Mouse (Mus musculus): ENCODE results near the gene Gapvd1. TPM values are rescaled to one million over a fixed set of nuclear protein-coding genes. Genes with fewer than 3 reads are reported as not detected.
A peak's percentile ranks its signal among the peaks of the same experiment; 100 is the strongest.

Gapvd1 gene
- polyA plus RNA-seq, 1 experiment from 2014 or later: 121 TPM

GRCm38 (mm10) chr2:34639725-34640124 lies 115.3 kb downstream of the Gapvd1 start:
- ATAC-seq (ENCODE audit: low FRiP score, low read depth): no peak; the same call in 1 of the 2 replicates
- Histone ChIP-seq H3K36me3 (no peaks in the 10 kb centered on the region), H3K4me2 (replicated peaks) (no peak overlapping the region), H3K4me1 (peaks cover 9% of the 10 kb centered on the region; the same call in 1 of the 2 replicates), H3K9ac (no peak overlapping the region), H3K27ac (no peak overlapping the region), H3K9me3 (no peaks in the 10 kb centered on the region), H3K4me3 (no peak overlapping the region), H3K27me3 (replicated peaks) (no peaks in the 10 kb centered on the region)
- WGBS: 69% methylated on average over 5 of the region's 5 CpGs

- no peaks in the 10 kb centered on the region for H3K9me3 ChIP-seq
- no peaks in the 10 kb centered on the region for H3K27me3 ChIP-seq (replicated peaks)
- ATAC-seq (ENCODE audit: low FRiP score, low read depth): peak; percentile 57
- H3K4me2 ChIP-seq (replicated peaks): peak overlapping the region; percentile 87
- H3K4me3 ChIP-seq: peak overlapping the region; percentile 33
- H3K4me1 ChIP-seq: peaks cover 9% of the 10 kb centered on the region; the same call in 1 of the 2 replicates
- peak overlapping the region; percentile 74 for H3K9ac ChIP-seq
- no peaks in the 10 kb centered on the region for H3K36me3 ChIP-seq
- no peak overlapping the region; the same call in 1 of the 2 replicates for H3K27ac ChIP-seq
- WGBS: 16% methylated on average over 37 of the region's 37 CpGs
Observed at GRCm38 (mm10) chr2:34638955-34639650, 115.9 kb downstream of the Gapvd1 start.

GRCm38 (mm10) chr2:34635249-34636165 lies 119.5 kb downstream of the Gapvd1 start:
- Histone ChIP-seq H3K4me1 (peaks cover 9% of the 10 kb centered on the region; the same call in 1 of the 2 replicates), H3K27me3 (replicated peaks) (no peaks in the 10 kb centered on the region), H3K4me2 (replicated peaks) (no peak overlapping the region), H3K27ac (no peak overlapping the region), H3K36me3 (no peaks in the 10 kb centered on the region), H3K9ac (no peak overlapping the region), H3K4me3 (no peak overlapping the region), H3K9me3 (no peaks in the 10 kb centered on the region)
- ATAC-seq (ENCODE audit: low FRiP score, low read depth): no peak
- WGBS: 71% methylated on average over 14 of the region's 14 CpGs

- Histone ChIP-seq H3K4me2 (replicated peaks) (no peak overlapping the region), H3K9me3 (no peaks in the 10 kb centered on the region), H3K36me3 (no peaks in the 10 kb centered on the region), H3K9ac (no peak overlapping the region), H3K4me3 (no peak overlapping the region), H3K4me1 (peaks cover 12% of the 10 kb centered on the region; the same call in 1 of the 2 replicates), H3K27me3 (replicated peaks) (no peaks in the 10 kb centered on the region), H3K27ac (no peak overlapping the region)
- 81% methylated on average over 12 of the region's 12 CpGs for WGBS
- ATAC-seq (ENCODE audit: low FRiP score, low read depth): no peak
Observed at GRCm38 (mm10) chr2:34632051-34632450, 123.0 kb downstream of the Gapvd1 start.

- Histone ChIP-seq H3K27me3 (replicated peaks) (no peaks in the 10 kb centered on the region), H3K4me1 (peaks cover 10% of the 10 kb centered on the region; the same call in 1 of the 2 replicates), H3K36me3 (peaks cover 4% of the 10 kb centered on the region; the same call in 1 of the 2 replicates), H3K9me3 (no peaks in the 10 kb centered on the region), H3K4me3 (no peak overlapping the region), H3K9ac (no peak overlapping the region), H3K4me2 (replicated peaks) (no peak overlapping the region), H3K27ac (no peak overlapping the region)
- ATAC-seq (ENCODE audit: low FRiP score, low read depth): no peak
- 62% methylated on average over 6 of the region's 6 CpGs for WGBS
Observed at GRCm38 (mm10) chr2:34630445-34630844, 124.6 kb downstream of the Gapvd1 start.

- H3K4me3 ChIP-seq: no peak overlapping the region
- H3K4me1 ChIP-seq: peaks cover 8% of the 10 kb centered on the region; the same call in 1 of the 2 replicates
- H3K27ac ChIP-seq: no peak overlapping the region
- peaks cover 11% of the 10 kb centered on the region for H3K36me3 ChIP-seq
- no peaks in the 10 kb centered on the region for H3K9me3 ChIP-seq
- H3K9ac ChIP-seq: no peak overlapping the region
- 78% methylated on average over 7 of the region's 7 CpGs for WGBS
- H3K4me2 ChIP-seq (replicated peaks): no peak overlapping the region
- no peak for ATAC-seq (ENCODE audit: low FRiP score, low read depth)
- H3K27me3 ChIP-seq (replicated peaks): no peaks in the 10 kb centered on the region
Observed at GRCm38 (mm10) chr2:34629758-34630157, 125.3 kb downstream of the Gapvd1 start.

GRCm38 (mm10) chr2:34628903-34629540 lies 126.0 kb downstream of the Gapvd1 start:
- Histone ChIP-seq H3K4me3 (no peak overlapping the region), H3K9ac (no peak overlapping the region), H3K27ac (no peak overlapping the region), H3K4me1 (peaks cover 8% of the 10 kb centered on the region; the same call in 1 of the 2 replicates), H3K36me3 (peaks cover 11% of the 10 kb centered on the region), H3K4me2 (replicated peaks) (no peak overlapping the region), H3K9me3 (no peaks in the 10 kb centered on the region), H3K27me3 (replicated peaks) (no peaks in the 10 kb centered on the region)
- WGBS: 84% methylated on average over 4 of the region's 4 CpGs
- no peak for ATAC-seq (ENCODE audit: low FRiP score, low read depth)

GRCm38 (mm10) chr2:34627328-34628226 lies 127.5 kb downstream of the Gapvd1 start:
- H3K27ac ChIP-seq: no peak overlapping the region
- no peak overlapping the region for H3K4me3 ChIP-seq
- H3K9me3 ChIP-seq: no peaks in the 10 kb centered on the region
- H3K4me2 ChIP-seq (replicated peaks): no peak overlapping the region
- peaks cover 16% of the 10 kb centered on the region for H3K36me3 ChIP-seq
- no peaks in the 10 kb centered on the region for H3K27me3 ChIP-seq (replicated peaks)
- H3K9ac ChIP-seq: no peak overlapping the region
- H3K4me1 ChIP-seq: peaks cover 17% of the 10 kb centered on the region
- WGBS: 78% methylated on average over 17 of the region's 17 CpGs
- ATAC-seq (ENCODE audit: low FRiP score, low read depth): no peak

Other genes starting within 250 kb of the Gapvd1 start
- 638 and 654 TPM in 2 replicates for gene Hspa5, start 16.7 kb upstream of the Gapvd1 start, polyA plus RNA-seq (2016; fragmentation: Nextera tagmentation; extraction: Ambion mirVana)
- 20.4 and 25.0 TPM in 2 replicates for gene Rabepk, start 44.7 kb upstream of the Gapvd1 start, polyA plus RNA-seq (2016; fragmentation: Nextera tagmentation; extraction: Ambion mirVana)
- gene Fbxw2, start 71.1 kb upstream of the Gapvd1 start, polyA plus RNA-seq (2016; fragmentation: Nextera tagmentation; extraction: Ambion mirVana): 72.1 and 79.0 TPM in 2 replicates
- gene Gm34653, start 77.8 kb upstream of the Gapvd1 start, polyA plus RNA-seq (2016; fragmentation: Nextera tagmentation; extraction: Ambion mirVana): 0.11 TPM in 1 of 2 replicates, not detected in the other
- gene Cutal, start 119.2 kb upstream of the Gapvd1 start, polyA plus RNA-seq (2016; fragmentation: Nextera tagmentation; extraction: Ambion mirVana): not detected in 2 replicates
- gene Psmd5, start 119.7 kb upstream of the Gapvd1 start, polyA plus RNA-seq (2016; fragmentation: Nextera tagmentation; extraction: Ambion mirVana): 94.5 and 94.9 TPM in 2 replicates
- 1.1 and 1.3 TPM in 2 replicates for gene Phf19, start 158.8 kb upstream of the Gapvd1 start, polyA plus RNA-seq (2016; fragmentation: Nextera tagmentation; extraction: Ambion mirVana)
- 0.53 and 0.80 TPM in 2 replicates for gene Traf1, start 206.5 kb upstream of the Gapvd1 start, polyA plus RNA-seq (2016; fragmentation: Nextera tagmentation; extraction: Ambion mirVana)